Mouse (Mus musculus) limb, embryonic 12.5 days (tissue): ENCODE results near the gene Nfkb1. TPM values are rescaled to one million over a fixed set of nuclear protein-coding genes. Genes with fewer than 3 reads are reported as not detected.

Source experiments
- ATAC-seq: fragments of 200-750 bp; cut with Nextera tagmentation; 2 replicates; pipeline ENCODE4 v1.8.0; 2017; ENCODE audit warnings: low read depth, moderate TSS enrichment; ENCODE audit not compliant: insufficient number of reproducible peaks, insufficient read depth, low FRiP score, low TSS enrichment
- H3K27ac ChIP-seq: fragments of 300-500 bp; sonication (generic); 2 replicates; pipeline ENCODE4 v1.5.1; 2016; ENCODE audit warnings: mild to moderate bottlenecking, moderate library complexity
- H3K27me3 ChIP-seq: fragments of 300-500 bp; sonication (generic); 2 replicates; pipeline ENCODE4 v1.6.1; 2016; ENCODE audit warnings: mild to moderate bottlenecking, moderate library complexity
- H3K36me3 ChIP-seq: fragments of 300-500 bp; sonication (generic); 2 replicates; pipeline ENCODE4 v1.6.1; 2016; ENCODE audit warnings: mild to moderate bottlenecking, moderate library complexity
- H3K4me1 ChIP-seq: fragments of 300-500 bp; sonication (generic); replicated peaks from 2 replicates; pipeline ENCODE4 v1.6.1; 2016
- H3K4me2 ChIP-seq: fragments of 300-500 bp; sonication (generic); 2 replicates; pipeline ENCODE4 v1.6.1; 2016; ENCODE audit warnings: mild to moderate bottlenecking, moderate library complexity
- H3K4me3 ChIP-seq: fragments of 300-500 bp; sonication (generic); replicated peaks from 2 replicates; pipeline ENCODE4 v1.5.1; 2016; ENCODE audit warnings: mild to moderate bottlenecking
- H3K9ac ChIP-seq: fragments of 300-500 bp; sonication (generic); replicated peaks from 2 replicates; pipeline ENCODE4 v1.6.1; 2016; ENCODE audit warnings: mild to moderate bottlenecking, moderate library complexity
- H3K9me3 ChIP-seq: fragments of 300-500 bp; sonication (generic); 2 replicates; pipeline ENCODE4 v1.6.1; 2016; ENCODE audit warnings: mild to moderate bottlenecking, moderate library complexity
- WGBS: fragments of 180-500 bp; shearing (Covaris S2); methylation state at CpG from one replicate; pipeline ENCODE4 v1.1.7; 2016; 5-methylcytosine and 5-hydroxymethylcytosine counted together
- polyA plus RNA-seq: library from polyadenylated mRNA; unstranded; fragments of >200 nt; fragmentation: Nextera tagmentation; extraction: Ambion mirVana; gene quantifications from 2 replicates; pipeline ENCODE4 v1.2.1, GENCODE M21; 2016

Gene Nfkb1
- polyA plus RNA-seq, 1 experiment from 2014 or later: 16.8 TPM

DNA sequence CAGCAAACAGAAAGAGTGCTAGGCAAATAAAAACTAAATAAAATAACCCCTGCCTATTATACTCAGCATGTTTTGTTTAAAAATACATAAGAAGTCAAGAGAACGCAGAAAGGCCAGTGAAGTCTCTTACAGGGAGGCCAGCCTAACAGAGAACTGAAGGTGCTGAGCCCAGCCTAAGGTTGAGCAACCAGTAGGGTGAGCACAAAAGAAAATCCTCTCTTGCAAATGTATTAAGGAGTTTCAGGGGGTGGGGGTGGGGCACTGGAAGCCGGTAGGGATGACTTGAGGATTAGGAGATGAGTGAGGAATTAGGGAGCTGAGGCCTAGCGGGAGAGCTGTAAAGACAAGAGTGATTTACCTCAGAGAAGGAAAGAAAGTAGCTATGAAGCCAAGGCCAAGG lies 9.1 kb downstream of the Nfkb1 start:
- no peaks in the 10 kb centered on the region for H3K27me3 ChIP-seq
- H3K4me1 ChIP-seq: peaks cover 18% of the 10 kb centered on the region
- H3K4me3 ChIP-seq: no peak overlapping the region
- no peak overlapping the region for H3K4me2 ChIP-seq
- H3K9ac ChIP-seq: no peak overlapping the region
- WGBS: 33% methylated on average over 3 of the region's 3 CpGs
- H3K36me3 ChIP-seq: no peaks in the 10 kb centered on the region
- H3K9me3 ChIP-seq: no peaks in the 10 kb centered on the region
- ATAC-seq: no peak
- H3K27ac ChIP-seq: no peak overlapping the region

DNA sequence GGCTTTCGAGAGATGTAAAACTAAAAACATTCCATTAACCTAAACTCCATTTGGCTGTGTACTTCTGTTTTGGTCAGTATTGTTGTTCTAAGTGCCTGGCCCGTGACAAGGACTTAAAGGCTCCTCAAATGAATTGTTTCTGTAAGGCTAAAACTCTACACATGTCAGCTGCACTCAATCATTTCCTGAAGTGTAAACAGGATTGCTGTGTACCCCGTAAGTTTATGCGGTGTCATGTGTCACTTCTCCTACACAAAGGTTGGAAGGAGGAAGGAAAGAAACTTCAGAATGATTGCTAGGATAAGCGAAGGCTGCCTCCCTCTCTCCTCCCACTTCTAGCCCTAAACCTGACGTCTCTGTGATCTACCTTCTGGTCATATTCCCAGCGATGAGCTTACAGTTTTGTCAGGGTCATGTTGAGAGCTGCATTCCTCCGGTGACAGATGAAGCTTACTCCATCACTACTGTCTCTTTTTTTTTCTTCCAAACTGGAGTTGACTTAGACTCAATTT lies 10.0 kb downstream of the Nfkb1 start:
- Histone ChIP-seq H3K4me2 (no peak overlapping the region), H3K9ac (no peak overlapping the region), H3K4me3 (no peak overlapping the region), H3K9me3 (no peaks in the 10 kb centered on the region), H3K4me1 (peaks cover 18% of the 10 kb centered on the region), H3K36me3 (no peaks in the 10 kb centered on the region), H3K27ac (no peak overlapping the region), H3K27me3 (no peaks in the 10 kb centered on the region)
- WGBS: 41% methylated on average over 8 of the region's 8 CpGs
- ATAC-seq: no peak

DNA sequence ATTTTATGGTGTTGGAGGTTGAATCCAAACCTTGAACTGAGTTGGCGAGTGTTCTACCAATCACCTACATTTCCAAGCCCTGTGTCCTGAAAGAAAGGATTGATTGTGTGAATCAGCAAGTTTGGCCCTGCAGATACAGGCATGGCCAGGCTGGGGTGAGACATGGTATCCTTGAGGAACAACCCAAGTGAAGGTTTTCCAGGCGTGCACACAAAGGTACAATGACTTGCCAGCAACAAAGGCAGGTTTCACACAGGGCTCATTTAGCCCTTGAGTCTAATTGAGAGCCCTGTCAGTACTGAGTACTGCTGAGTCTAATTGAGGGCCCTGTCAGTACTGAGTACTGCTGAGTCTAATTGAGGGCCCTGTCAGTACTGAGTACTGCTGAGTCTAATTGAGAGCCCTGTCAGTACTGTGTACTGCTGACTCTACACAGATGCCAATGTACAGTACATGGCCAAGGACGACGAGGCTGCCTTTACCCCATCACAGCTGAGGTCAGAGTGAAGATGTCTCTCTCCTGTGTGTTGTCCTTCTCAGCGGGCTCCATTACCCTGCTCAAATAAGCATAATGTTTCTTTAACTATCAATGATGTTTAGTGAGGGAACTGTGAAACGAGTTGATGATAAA lies 11.0 kb downstream of the Nfkb1 start:
- H3K4me1 ChIP-seq: peaks cover 18% of the 10 kb centered on the region
- no peaks in the 10 kb centered on the region for H3K36me3 ChIP-seq
- H3K4me2 ChIP-seq: no peak overlapping the region
- ATAC-seq: no peak
- H3K27ac ChIP-seq: no peak overlapping the region
- H3K27me3 ChIP-seq: no peaks in the 10 kb centered on the region
- no peak overlapping the region for H3K9ac ChIP-seq
- no peaks in the 10 kb centered on the region for H3K9me3 ChIP-seq
- WGBS: 80% methylated on average over 6 of the region's 6 CpGs
- H3K4me3 ChIP-seq: no peak overlapping the region

DNA sequence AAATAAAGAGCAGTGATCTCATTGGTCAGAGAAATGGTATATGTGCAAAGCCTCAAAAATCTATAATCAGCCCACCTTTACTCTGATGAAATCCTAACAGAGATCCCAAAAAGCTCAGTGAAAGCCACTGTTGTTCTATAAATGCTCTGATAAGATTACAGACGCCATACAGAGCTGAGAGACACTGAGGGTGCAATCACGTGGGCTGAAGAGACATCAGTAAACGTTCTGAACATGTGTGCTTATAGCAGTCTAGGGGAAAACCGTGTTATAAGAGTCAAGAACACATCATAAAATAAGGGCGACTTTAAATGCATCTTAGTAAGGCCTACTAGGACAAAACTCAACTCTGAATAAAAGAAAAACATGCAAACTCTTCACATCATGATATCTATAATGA lies 14.3 kb downstream of the Nfkb1 start:
- ATAC-seq: no peak
- H3K36me3 ChIP-seq: no peaks in the 10 kb centered on the region
- H3K9ac ChIP-seq: no peak overlapping the region
- H3K27ac ChIP-seq: no peak overlapping the region
- no peaks in the 10 kb centered on the region for H3K27me3 ChIP-seq
- H3K4me3 ChIP-seq: no peak overlapping the region
- 75% methylated on average over 5 of the region's 5 CpGs for WGBS
- peaks cover 20% of the 10 kb centered on the region for H3K4me1 ChIP-seq
- H3K9me3 ChIP-seq: no peaks in the 10 kb centered on the region
- H3K4me2 ChIP-seq: no peak overlapping the region

DNA sequence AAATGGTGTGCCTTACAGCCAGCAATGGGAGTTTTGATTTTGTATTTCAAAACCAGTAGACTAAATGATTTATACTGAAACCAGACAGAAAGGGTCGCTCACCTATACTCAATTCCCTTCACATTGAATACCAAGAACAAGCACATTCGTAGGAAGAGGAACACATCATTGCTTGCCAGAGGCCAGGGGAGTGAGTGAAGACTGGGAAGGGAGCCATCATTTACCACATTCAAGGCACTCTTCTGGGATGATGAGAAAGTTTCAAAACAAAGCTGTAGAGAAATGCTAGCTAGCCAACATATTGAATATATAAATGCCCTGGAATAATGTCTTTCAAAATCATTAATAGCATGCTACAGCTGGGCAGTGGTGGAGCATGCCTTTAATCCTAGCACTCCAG lies 15.0 kb downstream of the Nfkb1 start:
- peaks cover 18% of the 10 kb centered on the region for H3K4me1 ChIP-seq
- H3K4me2 ChIP-seq: no peak overlapping the region
- no peak for ATAC-seq
- no peaks in the 10 kb centered on the region for H3K36me3 ChIP-seq
- H3K27ac ChIP-seq: no peak overlapping the region
- no peak overlapping the region for H3K4me3 ChIP-seq
- WGBS: 93% methylated on average over 2 of the region's 2 CpGs
- H3K9ac ChIP-seq: no peak overlapping the region
- no peaks in the 10 kb centered on the region for H3K9me3 ChIP-seq
- no peaks in the 10 kb centered on the region for H3K27me3 ChIP-seq

DNA sequence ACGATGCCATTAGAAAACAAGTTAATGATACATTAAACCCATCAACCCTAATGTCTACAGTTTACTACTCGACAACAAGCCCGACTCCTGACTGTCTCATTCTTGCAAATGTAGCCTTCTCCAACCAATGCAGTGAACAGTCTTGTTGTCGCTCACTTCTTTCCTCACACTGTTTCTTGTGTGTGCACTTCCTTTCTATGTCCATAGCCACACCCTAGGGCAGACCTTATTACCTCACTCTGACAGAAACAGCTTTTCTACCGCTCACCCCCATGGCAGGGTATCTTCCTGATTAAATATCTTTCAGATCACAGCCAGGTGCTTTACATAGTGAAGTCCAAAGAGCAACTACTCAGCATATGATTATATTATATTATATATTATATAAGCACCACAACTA lies 15.9 kb downstream of the Nfkb1 start:
- no peak overlapping the region for H3K4me2 ChIP-seq
- no peak overlapping the region for H3K27ac ChIP-seq
- no peak overlapping the region for H3K4me3 ChIP-seq
- no peak overlapping the region for H3K9ac ChIP-seq
- peaks cover 12% of the 10 kb centered on the region; the same call in 1 of the 2 replicates for H3K4me1 ChIP-seq
- 58% methylated on average over 5 of the region's 5 CpGs for WGBS
- no peaks in the 10 kb centered on the region for H3K36me3 ChIP-seq
- no peaks in the 10 kb centered on the region for H3K9me3 ChIP-seq
- ATAC-seq: no peak
- no peaks in the 10 kb centered on the region for H3K27me3 ChIP-seq

DNA sequence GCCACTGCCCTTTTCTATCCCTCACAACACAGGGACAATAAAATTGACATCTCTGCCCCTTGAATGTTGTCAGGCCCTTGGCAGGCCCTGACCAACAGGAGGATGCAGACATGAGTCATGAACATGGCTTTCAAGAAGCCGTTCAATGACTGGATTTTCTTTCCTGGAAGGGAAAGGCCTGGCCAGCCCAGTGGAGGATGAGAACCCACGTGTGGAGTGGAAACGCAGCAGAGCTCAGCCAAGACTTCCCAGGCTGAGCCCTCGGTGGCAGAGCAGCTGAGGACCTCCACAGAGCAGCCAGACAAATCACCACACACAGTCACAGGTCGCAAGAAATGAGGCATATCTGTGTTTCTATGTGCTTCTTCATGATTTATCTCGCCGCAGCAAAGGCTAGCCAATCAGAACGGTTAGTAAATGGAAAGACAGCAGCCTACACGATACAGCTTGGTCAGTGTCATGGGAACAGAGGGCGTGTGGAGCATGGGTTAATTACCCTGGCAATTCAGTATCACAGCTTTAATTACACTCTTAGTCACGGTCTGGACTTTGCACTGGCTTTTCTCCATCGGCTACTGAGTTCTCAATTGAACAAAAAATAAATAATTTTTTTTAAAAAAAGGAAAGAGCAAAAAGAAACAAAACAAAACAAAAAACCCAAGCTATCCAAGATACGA lies 16.5 kb downstream of the Nfkb1 start:
- no peak overlapping the region for H3K27ac ChIP-seq
- no peak overlapping the region for H3K4me3 ChIP-seq
- no peak overlapping the region for H3K9ac ChIP-seq
- H3K27me3 ChIP-seq: no peaks in the 10 kb centered on the region
- no peak for ATAC-seq
- peaks cover 12% of the 10 kb centered on the region; the same call in 1 of the 2 replicates for H3K4me1 ChIP-seq
- no peaks in the 10 kb centered on the region for H3K36me3 ChIP-seq
- no peak overlapping the region for H3K4me2 ChIP-seq
- 53% methylated on average over 13 of the region's 13 CpGs for WGBS
- H3K9me3 ChIP-seq: no peaks in the 10 kb centered on the region

DNA sequence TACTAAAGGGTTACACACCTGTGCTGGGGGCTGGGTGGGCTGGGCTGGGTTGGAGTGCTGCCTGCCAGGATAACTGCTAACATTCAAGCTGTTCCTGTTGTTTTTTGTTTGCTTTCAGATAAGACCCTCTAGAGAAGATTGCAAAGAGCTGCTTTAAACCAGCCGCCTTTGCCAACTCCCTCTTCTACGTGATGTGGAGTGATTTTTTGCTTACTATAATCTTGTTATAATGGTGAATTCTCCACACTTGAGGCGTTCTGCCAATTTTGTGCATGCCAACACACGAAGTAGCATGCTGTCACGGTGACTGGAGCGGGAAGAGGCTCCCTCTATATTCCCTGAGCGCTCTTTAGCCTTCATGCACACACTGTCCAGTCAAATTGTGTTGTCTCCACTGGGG lies 17.7 kb downstream of the Nfkb1 start:
- H3K36me3 ChIP-seq: 0 out of 2 replicates have a peak, but pooled peaks cover 4% of the 10 kb centered on the region
- no peak overlapping the region for H3K9ac ChIP-seq
- H3K9me3 ChIP-seq: no peaks in the 10 kb centered on the region
- no peak overlapping the region for H3K27ac ChIP-seq
- no peak overlapping the region for H3K4me3 ChIP-seq
- ATAC-seq: no peak
- 73% methylated on average over 7 of the region's 7 CpGs for WGBS
- H3K4me1 ChIP-seq: peaks cover 12% of the 10 kb centered on the region; the same call in 1 of the 2 replicates
- no peaks in the 10 kb centered on the region for H3K27me3 ChIP-seq
- H3K4me2 ChIP-seq: no peak overlapping the region

DNA sequence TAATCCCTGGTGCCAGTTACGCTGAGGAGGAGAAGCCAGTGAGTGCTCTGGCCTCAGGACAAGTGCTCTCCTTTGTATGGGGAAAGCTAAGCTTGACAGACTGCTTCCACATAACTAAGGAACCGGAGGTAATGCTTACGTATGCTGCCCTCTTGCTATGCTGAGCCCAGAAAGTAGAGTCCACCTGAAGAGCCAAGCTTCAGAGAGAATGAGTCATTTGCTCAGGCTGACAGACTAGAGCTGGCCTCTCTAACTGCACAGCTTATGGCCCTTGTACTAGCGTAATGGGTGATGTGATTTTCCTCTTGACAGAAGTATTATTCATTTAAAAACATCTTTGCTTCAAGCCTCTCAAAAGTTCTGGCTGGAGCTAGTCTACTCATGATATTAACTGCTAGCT lies 18.3 kb downstream of the Nfkb1 start:
- ATAC-seq: no peak
- H3K9me3 ChIP-seq: no peaks in the 10 kb centered on the region
- H3K27ac ChIP-seq: no peak overlapping the region
- peaks cover 12% of the 10 kb centered on the region; the same call in 1 of the 2 replicates for H3K4me1 ChIP-seq
- 88% methylated on average over 4 of the region's 4 CpGs for WGBS
- H3K36me3 ChIP-seq: 0 out of 2 replicates have a peak, but pooled peaks cover 4% of the 10 kb centered on the region
- no peak overlapping the region for H3K4me2 ChIP-seq
- H3K9ac ChIP-seq: no peak overlapping the region
- H3K27me3 ChIP-seq: no peaks in the 10 kb centered on the region
- H3K4me3 ChIP-seq: no peak overlapping the region

DNA sequence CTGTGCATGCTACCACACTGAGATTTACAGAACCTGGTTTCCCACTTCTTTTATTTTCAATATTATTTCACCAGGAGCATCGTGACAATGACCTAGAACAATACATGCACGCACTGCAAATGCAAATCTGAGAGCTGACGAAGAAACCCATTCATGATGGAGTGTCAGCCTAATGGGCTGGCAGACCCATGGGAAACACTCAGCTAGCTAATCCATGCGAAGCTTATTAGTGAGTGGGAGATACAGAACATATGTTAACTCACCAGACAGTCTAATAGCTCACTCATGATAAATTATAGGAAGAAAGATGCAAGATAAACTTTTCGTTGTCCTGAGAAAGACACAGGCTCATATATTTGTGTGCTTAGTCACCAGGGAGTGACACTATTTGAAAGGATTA lies 19.2 kb downstream of the Nfkb1 start:
- peaks cover 12% of the 10 kb centered on the region; the same call in 1 of the 2 replicates for H3K4me1 ChIP-seq
- no peak overlapping the region for H3K9ac ChIP-seq
- H3K9me3 ChIP-seq: no peaks in the 10 kb centered on the region
- H3K27me3 ChIP-seq: no peaks in the 10 kb centered on the region
- H3K36me3 ChIP-seq: 0 out of 2 replicates have a peak, but pooled peaks cover 9% of the 10 kb centered on the region
- no peak overlapping the region for H3K4me3 ChIP-seq
- no peak for ATAC-seq
- no peak overlapping the region for H3K4me2 ChIP-seq
- WGBS: 87% methylated on average over 5 of the region's 5 CpGs
- no peak overlapping the region for H3K27ac ChIP-seq

DNA sequence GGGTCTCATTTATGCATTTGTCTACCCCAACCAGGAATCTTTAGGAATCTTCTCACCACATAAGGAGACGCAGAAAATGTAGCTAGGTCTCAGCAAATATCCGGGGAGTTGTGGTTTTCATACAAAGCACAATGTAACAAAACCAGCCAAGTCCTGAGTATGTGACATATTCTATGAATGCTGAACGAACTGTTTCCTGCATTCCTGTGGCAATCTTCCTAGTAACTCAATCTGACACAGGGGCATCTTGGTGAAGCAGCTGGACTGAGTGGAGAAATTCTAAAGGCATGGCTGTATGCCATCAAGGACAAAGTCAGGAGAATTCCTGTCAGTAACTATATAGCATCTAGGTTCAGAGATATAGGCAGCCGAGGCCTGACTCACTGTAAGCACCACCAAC lies 20.5 kb downstream of the Nfkb1 start:
- no peak overlapping the region for H3K4me2 ChIP-seq
- peaks cover 17% of the 10 kb centered on the region for H3K4me1 ChIP-seq
- no peaks in the 10 kb centered on the region for H3K9me3 ChIP-seq
- H3K27me3 ChIP-seq: no peaks in the 10 kb centered on the region
- 0 out of 2 replicates have a peak, but pooled peaks cover 13% of the 10 kb centered on the region for H3K36me3 ChIP-seq
- WGBS: 80% methylated on average over 4 of the region's 4 CpGs
- ATAC-seq: no peak
- no peak overlapping the region for H3K27ac ChIP-seq
- no peak overlapping the region for H3K4me3 ChIP-seq
- no peak overlapping the region for H3K9ac ChIP-seq
